Mouse (Mus musculus) neural tube, embryonic 11.5 days (tissue): ENCODE data around the gene Celf2. TPM values are rescaled to one million over a fixed set of nuclear protein-coding genes. Genes with fewer than 3 reads are reported as not detected.

Source experiments
- ATAC-seq: fragments of 200-750 bp; cut with Nextera tagmentation; 2 replicates; pipeline ENCODE4 v1.8.0; 2017; ENCODE audit warnings: moderate number of reproducible peaks, mild to moderate bottlenecking, moderate TSS enrichment, moderate library complexity; ENCODE audit not compliant: insufficient read depth, low FRiP score, low TSS enrichment
- DNase-seq: peaks from one replicate; pipeline ENCODE4 v3.0.0-alpha.2; 2015; ENCODE audit warnings: low spot score
- H3K27ac ChIP-seq: fragments of 300-500 bp; sonication (generic); 2 replicates; pipeline ENCODE4 v1.5.1; 2014; ENCODE audit warnings: low read depth, mild to moderate bottlenecking, low read length
- H3K27me3 ChIP-seq: fragments of 300-500 bp; sonication (generic); 2 replicates; pipeline ENCODE4 v1.6.1; 2014; ENCODE audit warnings: mild to moderate bottlenecking, low read length, mixed read lengths; ENCODE audit not compliant: control insufficient read depth, insufficient read depth
- H3K36me3 ChIP-seq: fragments of 300-500 bp; sonication (generic); 2 replicates; pipeline ENCODE4 v1.6.1; 2014; ENCODE audit warnings: mild to moderate bottlenecking, low read length, moderate library complexity, mixed read lengths; ENCODE audit not compliant: control insufficient read depth, insufficient read depth
- H3K4me1 ChIP-seq: fragments of 300-500 bp; sonication (generic); 2 replicates; pipeline ENCODE4 v1.6.1; 2014; ENCODE audit warnings: low read length, mixed read lengths; ENCODE audit not compliant: control insufficient read depth, insufficient read depth
- H3K4me2 ChIP-seq: fragments of 300-500 bp; sonication (generic); 2 replicates; pipeline ENCODE4 v1.6.1; 2014; ENCODE audit warnings: low read depth, mild to moderate bottlenecking, moderate library complexity
- H3K4me3 ChIP-seq: fragments of 300-500 bp; sonication (generic); 2 replicates; pipeline ENCODE4 v1.5.1; 2014; ENCODE audit warnings: low read depth, low read length
- H3K9ac ChIP-seq: fragments of 300-500 bp; sonication (generic); 2 replicates; pipeline ENCODE4 v1.6.1; 2014; ENCODE audit warnings: mild to moderate bottlenecking, low read length
- H3K9me3 ChIP-seq: fragments of 300-500 bp; sonication (generic); 2 replicates; pipeline ENCODE4 v1.6.1; 2016; ENCODE audit warnings: low read length; ENCODE audit not compliant: control insufficient read depth
- WGBS: fragments of 180-500 bp; shearing (Covaris S2); extraction: QIAGEN DNeasy Blood & Tissue Kit; methylation state at CpG from one replicate; pipeline ENCODE4 v1.1.7; 2014; 5-methylcytosine and 5-hydroxymethylcytosine counted together
- polyA plus RNA-seq: library from polyadenylated mRNA; unstranded; fragments of >200 nt; fragmentation: Nextera tagmentation; extraction: Ambion mirVana; gene quantifications from 2 replicates; pipeline ENCODE4 v1.2.1, GENCODE M21; 2014

The Celf2 gene
- polyA plus RNA-seq, 1 experiment from 2014 or later: 70.3 TPM

DNA sequence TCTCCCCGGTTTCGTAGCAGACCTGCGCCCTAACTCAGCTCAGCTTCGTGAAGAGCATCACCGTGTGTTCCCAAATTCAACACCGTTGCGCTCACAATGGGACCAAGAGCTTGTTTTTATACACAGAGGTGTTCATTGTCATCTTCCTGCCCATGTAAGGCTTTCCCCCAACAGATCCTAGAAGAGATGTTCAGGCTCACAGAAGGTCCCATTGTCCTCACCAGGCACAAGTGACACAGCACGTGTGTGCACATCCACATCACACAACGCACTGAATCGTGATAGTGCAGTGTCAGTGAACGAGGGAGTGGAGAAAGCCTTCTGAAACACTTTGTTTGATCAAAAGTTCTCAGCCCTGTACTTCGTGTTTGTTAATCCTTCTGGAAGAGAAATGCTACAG lies 1011.3 kb downstream of the Celf2 start:
- DNase-seq (no peak), ATAC-seq (no peak)
- no peak overlapping the region for H3K4me2 ChIP-seq
- H3K4me1 ChIP-seq: no peaks in the 10 kb centered on the region
- no peak overlapping the region for H3K9ac ChIP-seq
- no peaks in the 10 kb centered on the region for H3K36me3 ChIP-seq
- no peaks in the 10 kb centered on the region for H3K27me3 ChIP-seq
- H3K27ac ChIP-seq: no peak overlapping the region
- 89% methylated on average over 12 of the region's 12 CpGs for WGBS
- no peak overlapping the region for H3K4me3 ChIP-seq
- H3K9me3 ChIP-seq: no peaks in the 10 kb centered on the region

DNA sequence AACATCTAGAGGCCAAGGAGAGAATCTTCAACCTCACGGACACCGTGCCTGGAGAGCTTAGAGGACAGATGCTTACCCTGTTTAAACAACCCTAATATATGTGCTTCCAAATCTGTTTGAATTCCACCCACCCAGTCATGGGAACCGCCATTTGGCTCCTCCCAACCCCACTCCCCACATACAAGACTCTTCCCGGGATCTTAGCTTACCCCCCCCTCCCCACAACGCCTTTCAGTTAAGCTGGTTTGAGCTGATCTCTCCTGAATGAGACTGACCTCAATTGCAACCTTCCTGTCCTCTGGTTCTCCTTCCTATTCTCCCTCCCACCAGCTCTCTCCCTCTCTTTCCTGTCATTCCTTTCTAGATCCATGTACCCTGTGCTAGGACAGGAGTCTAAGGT lies 1011.7 kb downstream of the Celf2 start:
- Histone ChIP-seq H3K4me2 (no peak overlapping the region), H3K27me3 (no peaks in the 10 kb centered on the region), H3K4me1 (no peaks in the 10 kb centered on the region), H3K9ac (no peak overlapping the region), H3K36me3 (no peaks in the 10 kb centered on the region), H3K27ac (no peak overlapping the region), H3K9me3 (no peaks in the 10 kb centered on the region), H3K4me3 (no peak overlapping the region)
- ATAC-seq (no peak), DNase-seq (no peak)
- WGBS: 77% methylated on average over 5 of the region's 5 CpGs

DNA sequence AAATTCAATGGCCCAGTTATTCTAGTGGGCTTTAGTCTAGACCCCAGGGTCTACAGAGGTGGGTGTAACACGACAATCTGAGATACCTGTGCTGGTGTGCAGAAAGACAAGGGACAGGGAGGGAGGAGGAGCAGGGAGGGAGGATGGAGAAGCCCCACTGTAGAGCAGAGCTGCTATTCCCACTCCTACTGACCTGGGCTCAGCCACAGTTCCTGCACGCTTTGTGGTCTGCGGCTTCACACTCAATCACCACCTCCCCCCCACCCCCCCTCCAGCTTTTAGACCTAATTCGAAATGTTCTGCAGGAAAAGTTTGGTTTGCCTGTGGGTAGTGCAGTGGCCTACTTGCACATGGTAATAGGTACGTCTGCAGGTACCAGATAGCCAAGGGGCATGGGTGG lies 1015.5 kb downstream of the Celf2 start:
- DNase-seq (no peak), ATAC-seq (no peak)
- Histone ChIP-seq H3K4me3 (no peak overlapping the region), H3K4me1 (no peaks in the 10 kb centered on the region), H3K9ac (no peak overlapping the region), H3K27me3 (no peaks in the 10 kb centered on the region), H3K36me3 (no peaks in the 10 kb centered on the region), H3K27ac (no peak overlapping the region), H3K4me2 (no peak overlapping the region), H3K9me3 (no peaks in the 10 kb centered on the region)
- WGBS: 84% methylated on average over 5 of the region's 5 CpGs

DNA sequence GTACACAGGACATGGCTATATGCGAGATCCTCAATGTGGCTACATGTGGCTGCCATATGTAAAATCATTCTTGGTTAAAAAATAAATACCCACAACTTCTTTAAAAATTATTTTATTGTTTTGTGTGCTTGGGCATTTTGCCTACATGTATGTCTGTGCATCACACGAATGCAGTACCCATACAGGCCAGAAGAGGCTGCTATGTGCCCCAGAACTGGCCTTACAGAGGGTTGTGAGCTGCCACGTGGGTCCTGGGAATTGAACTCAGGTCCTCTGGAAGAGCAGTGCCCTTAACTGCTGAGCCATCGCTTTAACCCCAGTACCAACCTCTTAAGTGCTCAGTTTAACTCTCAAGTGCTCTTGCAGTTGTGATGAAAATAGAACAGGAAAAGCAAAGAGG lies 1018.5 kb downstream of the Celf2 start:
- 80% methylated on average over 4 of the region's 4 CpGs for WGBS
- no peak for DNase-seq

DNA sequence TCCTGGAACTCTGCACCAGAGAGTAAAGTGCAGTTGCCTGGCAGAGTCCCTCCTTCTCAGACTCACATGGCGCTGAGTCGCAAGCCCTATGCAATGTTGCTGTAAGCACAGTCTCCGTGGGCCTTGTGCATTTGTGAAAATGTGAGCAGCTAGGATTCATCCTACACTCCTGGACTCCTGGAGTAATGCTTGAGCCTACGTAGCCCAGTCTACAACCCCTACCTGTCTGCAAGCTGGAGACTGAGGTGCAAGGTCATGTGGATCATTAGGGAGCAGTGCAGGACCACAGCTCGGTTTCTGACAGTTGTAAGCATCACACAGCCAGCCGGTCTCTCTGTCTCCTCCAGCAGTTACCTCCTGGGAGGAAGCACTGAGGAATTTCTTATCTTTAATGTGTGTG lies 1019.3 kb downstream of the Celf2 start:
- Histone ChIP-seq H3K9ac (no peak overlapping the region), H3K36me3 (no peaks in the 10 kb centered on the region), H3K27ac (no peak overlapping the region), H3K4me3 (no peak overlapping the region), H3K9me3 (no peaks in the 10 kb centered on the region), H3K4me2 (no peak overlapping the region), H3K4me1 (no peaks in the 10 kb centered on the region), H3K27me3 (no peaks in the 10 kb centered on the region)
- DNase-seq (no peak), ATAC-seq (no peak)
- 89% methylated on average over 6 of the region's 6 CpGs for WGBS

More for the DNA sequence above, 1018.5 kb downstream of the Celf2 start:
- Histone ChIP-seq H3K27ac (no peak overlapping the region), H3K4me1 (no peaks in the 10 kb centered on the region), H3K9me3 (no peaks in the 10 kb centered on the region), H3K4me3 (no peak overlapping the region), H3K9ac (no peak overlapping the region), H3K4me2 (no peak overlapping the region), H3K36me3 (no peaks in the 10 kb centered on the region), H3K27me3 (no peaks in the 10 kb centered on the region)
- no peak for ATAC-seq
